Mouse (Mus musculus): ENCODE data around the gene Spata17. TPM values are rescaled to one million over a fixed set of nuclear protein-coding genes. Genes with fewer than 3 reads are reported as not detected.

Spata17 gene
- polyA plus RNA-seq (2015; fragmentation: Nextera tagmentation; extraction: Ambion mirVana): 2.7 and 3.4 TPM in 2 replicates

DNA sequence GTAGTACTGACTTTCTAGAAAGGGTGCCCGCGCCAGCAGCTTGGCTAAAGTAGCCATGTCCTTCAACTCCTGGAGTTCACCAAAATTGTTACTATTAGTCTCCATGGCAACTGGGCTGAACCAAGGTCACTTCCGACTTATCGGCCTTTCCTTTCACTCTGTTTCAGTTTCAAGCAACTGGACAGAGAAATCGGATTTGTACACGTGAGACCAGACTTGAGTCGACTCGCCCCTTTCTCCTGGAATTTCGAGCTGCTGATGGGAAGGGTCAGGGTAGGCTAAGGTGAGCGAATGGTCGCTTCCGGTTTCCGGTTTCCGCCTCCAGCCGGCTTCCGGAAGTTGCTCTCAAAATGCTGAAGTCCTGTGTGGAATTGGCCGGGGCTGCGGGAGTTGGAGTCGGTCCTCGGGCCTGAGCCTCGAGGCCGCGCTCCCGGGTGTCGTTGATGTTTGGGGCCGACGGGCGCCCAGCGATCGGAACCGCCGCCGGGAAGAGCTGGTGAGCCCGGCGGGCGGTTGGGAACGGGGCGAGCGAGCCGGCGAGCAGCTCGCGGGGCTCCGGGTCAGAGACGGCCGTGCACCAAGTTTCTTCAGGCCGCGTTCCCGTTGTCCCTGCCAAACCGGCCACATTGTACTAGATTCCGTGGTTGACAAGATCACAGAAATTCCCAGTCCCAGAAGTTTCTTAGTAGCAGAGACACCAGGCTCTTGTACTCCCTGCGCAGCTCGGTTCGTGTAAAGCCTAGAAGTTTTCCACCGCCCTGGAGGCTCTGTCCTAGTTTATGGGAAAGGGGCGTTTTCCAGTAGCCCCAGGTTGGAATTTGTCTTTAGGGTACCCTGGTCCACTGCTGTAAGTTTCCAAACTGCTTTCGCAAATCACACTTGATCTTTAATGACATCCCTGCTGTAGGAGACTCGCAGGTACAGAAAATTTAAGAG, at the start of gene Spata17, which contains the start of gene Gpatch2:
Gene Spata17 (minus strand): TSS at position 285 of the 936 bp plus-strand sequence.
Gene Gpatch2 (plus strand): TSS at position 328 of the 936 bp plus-strand sequence.
- peaks cover 6% of the 10 kb centered on the region; the same call in 1 of the 2 replicates for H3K4me1 ChIP-seq (replicated peaks; ENCODE audit: control insufficient read depth, insufficient read depth, low read length)
- peak within 1 kb of the TSS; percentile 85 for H3K4me2 ChIP-seq (ENCODE audit: low read depth, low read length)
- ATAC-seq (ENCODE audit: low read depth): peak; percentile 89
- no peaks in the 10 kb centered on the region for H3K9me3 ChIP-seq (ENCODE audit: control insufficient read depth, low read length)
- H3K27me3 ChIP-seq (ENCODE audit: control insufficient read depth, insufficient read depth, low read depth, low read length): no peaks in the 10 kb centered on the region
- WGBS: under 1% methylated on average over 58 of the region's 58 CpGs
- peak within 1 kb of the TSS; percentile 92 for H3K4me3 ChIP-seq (ENCODE audit: low read length)
- H3K36me3 ChIP-seq (ENCODE audit: control insufficient read depth, insufficient read depth, low read length): no peaks in the 10 kb centered on the region
- H3K9ac ChIP-seq (ENCODE audit: low read length): peak within 1 kb of the TSS; percentile 93
- H3K27ac ChIP-seq (ENCODE audit: low read length): peak within 1 kb of the TSS; percentile 88

DNA sequence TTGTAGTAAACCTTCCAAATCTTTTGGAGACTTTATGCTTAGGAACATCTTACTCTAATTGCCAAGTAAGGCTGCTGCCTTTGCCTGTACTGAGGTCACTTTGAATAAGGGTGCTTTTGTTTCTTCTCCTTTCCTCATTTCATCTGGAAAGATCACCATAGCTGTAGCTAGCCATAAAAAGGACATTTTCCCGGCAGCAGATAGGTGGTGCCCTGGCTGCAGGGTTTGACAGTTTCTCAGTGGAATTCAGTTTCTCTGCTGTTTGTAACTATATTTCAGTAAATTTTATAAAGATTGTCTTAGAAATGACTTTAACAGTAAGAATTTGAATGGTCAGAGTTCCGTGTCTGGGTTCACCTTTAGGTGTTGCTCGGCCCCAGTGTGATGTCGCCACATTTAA, 43.5 kb upstream of the Spata17 start:
- Histone ChIP-seq H3K36me3 (ENCODE audit: control insufficient read depth, insufficient read depth, low read length) (no peaks in the 10 kb centered on the region), H3K9ac (ENCODE audit: low read length) (no peak overlapping the region), H3K9me3 (ENCODE audit: control insufficient read depth, low read length) (no peaks in the 10 kb centered on the region), H3K27me3 (ENCODE audit: control insufficient read depth, insufficient read depth, low read depth, low read length) (no peaks in the 10 kb centered on the region), H3K4me2 (ENCODE audit: low read depth, low read length) (no peak overlapping the region), H3K4me3 (ENCODE audit: low read length) (no peak overlapping the region), H3K27ac (ENCODE audit: low read length) (no peak overlapping the region), H3K4me1 (replicated peaks; ENCODE audit: control insufficient read depth, insufficient read depth, low read length) (no peaks in the 10 kb centered on the region)
- no peak for ATAC-seq (ENCODE audit: low read depth)
- WGBS: 79% methylated on average over 4 of the region's 4 CpGs

DNA sequence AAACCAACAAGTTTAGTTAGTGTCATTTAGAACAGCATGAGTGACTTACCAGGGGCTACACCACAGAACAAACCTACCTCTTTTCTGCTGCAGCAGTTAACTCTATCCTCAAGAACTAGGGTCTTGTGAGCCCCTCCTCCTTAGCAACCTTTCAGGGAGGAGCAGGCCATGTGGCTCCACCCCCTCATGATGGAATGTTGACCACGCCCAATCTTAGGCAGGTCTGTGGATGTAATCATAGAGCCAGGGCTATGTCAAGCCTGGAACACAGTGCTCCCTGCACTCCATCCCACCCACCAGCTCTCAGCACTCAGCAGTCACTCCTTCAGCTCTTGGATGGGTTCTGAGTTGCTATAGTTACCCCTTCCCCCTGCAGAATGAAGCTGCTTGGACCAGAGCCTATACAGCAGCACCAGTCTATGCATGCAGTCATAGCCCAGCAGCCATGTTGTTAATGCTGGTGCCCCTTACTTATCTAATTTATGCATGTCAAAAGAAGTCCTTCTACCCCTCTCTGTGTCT, 35.5 kb upstream of the Spata17 start:
- Histone ChIP-seq H3K9ac (ENCODE audit: low read length) (no peak overlapping the region), H3K27ac (ENCODE audit: low read length) (no peak overlapping the region), H3K9me3 (ENCODE audit: control insufficient read depth, low read length) (no peaks in the 10 kb centered on the region), H3K27me3 (ENCODE audit: control insufficient read depth, insufficient read depth, low read depth, low read length) (no peaks in the 10 kb centered on the region), H3K4me2 (ENCODE audit: low read depth, low read length) (no peak overlapping the region), H3K4me3 (ENCODE audit: low read length) (no peak overlapping the region), H3K4me1 (replicated peaks; ENCODE audit: control insufficient read depth, insufficient read depth, low read length) (no peaks in the 10 kb centered on the region), H3K36me3 (ENCODE audit: control insufficient read depth, insufficient read depth, low read length) (no peaks in the 10 kb centered on the region)
- 79% methylated on average over 1 of the region's 1 CpGs for WGBS
- no peak for ATAC-seq (ENCODE audit: low read depth)

DNA sequence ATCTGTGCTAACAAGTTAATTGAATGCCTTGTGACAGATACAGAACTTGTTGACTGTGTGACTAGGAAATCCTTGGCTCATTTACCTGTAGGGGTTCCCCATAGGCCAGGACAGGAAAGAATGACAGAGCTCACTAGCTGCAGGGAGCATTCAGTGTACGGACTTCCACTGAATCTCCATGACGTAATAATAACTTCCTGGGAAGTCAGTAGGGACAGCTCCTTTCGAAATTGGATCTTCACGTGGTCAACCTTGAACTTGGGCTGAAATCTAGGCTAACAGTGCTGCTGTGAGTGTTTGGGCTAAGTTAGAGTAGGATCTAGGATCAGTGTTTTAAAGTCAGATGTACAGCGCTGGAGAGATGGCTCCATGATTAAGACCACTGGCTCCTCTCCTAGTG, 29.5 kb upstream of the Spata17 start:
- no peak for ATAC-seq (ENCODE audit: low read depth)
- H3K27me3 ChIP-seq (ENCODE audit: control insufficient read depth, insufficient read depth, low read depth, low read length): no peaks in the 10 kb centered on the region

DNA sequence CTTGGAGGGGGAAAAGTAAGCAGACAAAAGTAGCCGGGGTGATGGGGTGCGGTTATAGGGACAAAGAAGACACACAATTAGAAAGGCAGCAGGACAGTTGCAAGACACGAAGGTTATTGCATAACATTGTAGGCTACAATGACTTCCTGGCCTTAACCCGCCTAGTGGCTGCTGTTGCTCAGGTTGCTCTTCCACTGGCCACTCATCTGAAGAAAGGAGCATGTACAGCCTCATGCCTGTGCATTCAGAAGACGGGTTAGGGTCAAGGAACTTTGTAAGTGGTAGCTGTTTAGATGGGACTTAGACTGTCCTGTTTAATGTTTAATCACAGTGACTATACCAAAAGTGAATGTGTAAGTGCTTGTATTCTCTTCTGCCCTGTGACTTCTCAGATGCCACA, 26.1 kb upstream of the Spata17 start:
- 0 out of 2 replicates have a peak, but pooled peaks cover 2% of the 10 kb centered on the region for H3K36me3 ChIP-seq (ENCODE audit: control insufficient read depth, insufficient read depth, low read length)
- no peaks in the 10 kb centered on the region for H3K4me1 ChIP-seq (replicated peaks; ENCODE audit: control insufficient read depth, insufficient read depth, low read length)
- H3K27ac ChIP-seq (ENCODE audit: low read length): no peak overlapping the region
- no peaks in the 10 kb centered on the region for H3K27me3 ChIP-seq (ENCODE audit: control insufficient read depth, insufficient read depth, low read depth, low read length)
- H3K4me3 ChIP-seq (ENCODE audit: low read length): no peak overlapping the region
- 84% methylated on average over 5 of the region's 5 CpGs for WGBS
- no peak overlapping the region for H3K4me2 ChIP-seq (ENCODE audit: low read depth, low read length)
- no peak overlapping the region for H3K9ac ChIP-seq (ENCODE audit: low read length)
- H3K9me3 ChIP-seq (ENCODE audit: control insufficient read depth, low read length): no peaks in the 10 kb centered on the region
- ATAC-seq (ENCODE audit: low read depth): no peak

More for the DNA sequence above, 29.5 kb upstream of the Spata17 start:
- H3K4me3 ChIP-seq (ENCODE audit: low read length): no peak overlapping the region
- no peaks in the 10 kb centered on the region for H3K4me1 ChIP-seq (replicated peaks; ENCODE audit: control insufficient read depth, insufficient read depth, low read length)
- no peaks in the 10 kb centered on the region for H3K36me3 ChIP-seq (ENCODE audit: control insufficient read depth, insufficient read depth, low read length)
- H3K27ac ChIP-seq (ENCODE audit: low read length): no peak overlapping the region
- H3K4me2 ChIP-seq (ENCODE audit: low read depth, low read length): no peak overlapping the region
- no peak overlapping the region for H3K9ac ChIP-seq (ENCODE audit: low read length)
- 74% methylated on average over 5 of the region's 5 CpGs for WGBS
- no peaks in the 10 kb centered on the region for H3K9me3 ChIP-seq (ENCODE audit: control insufficient read depth, low read length)

DNA sequence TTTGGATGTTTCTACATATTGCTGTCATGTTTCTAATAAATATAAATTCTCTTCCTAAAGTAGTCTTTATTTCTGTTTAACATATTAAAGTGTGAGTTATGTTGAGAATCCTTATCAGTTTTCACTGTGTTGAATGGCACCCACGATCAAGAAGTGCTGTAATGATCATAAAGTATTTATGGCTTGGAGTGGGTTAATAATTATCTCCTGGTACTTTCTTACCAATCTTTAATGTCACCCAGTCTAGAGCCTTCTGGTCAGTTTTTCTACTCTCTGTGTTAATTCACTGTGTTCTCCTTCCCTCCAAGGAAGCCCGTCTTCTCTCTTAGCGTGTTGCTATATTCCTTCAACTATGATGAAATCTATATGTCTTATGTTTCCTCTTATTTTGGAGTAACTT, 25.0 kb upstream of the Spata17 start:
- Histone ChIP-seq H3K4me3 (ENCODE audit: low read length) (no peak overlapping the region), H3K4me2 (ENCODE audit: low read depth, low read length) (no peak overlapping the region), H3K36me3 (ENCODE audit: control insufficient read depth, insufficient read depth, low read length) (0 out of 2 replicates have a peak, but pooled peaks cover 2% of the 10 kb centered on the region), H3K4me1 (replicated peaks; ENCODE audit: control insufficient read depth, insufficient read depth, low read length) (no peaks in the 10 kb centered on the region), H3K27me3 (ENCODE audit: control insufficient read depth, insufficient read depth, low read depth, low read length) (no peaks in the 10 kb centered on the region), H3K9me3 (ENCODE audit: control insufficient read depth, low read length) (no peaks in the 10 kb centered on the region), H3K9ac (ENCODE audit: low read length) (no peak overlapping the region), H3K27ac (ENCODE audit: low read length) (no peak overlapping the region)
- no peak for ATAC-seq (ENCODE audit: low read depth)
- WGBS: 81% methylated on average over 3 of the region's 3 CpGs

DNA sequence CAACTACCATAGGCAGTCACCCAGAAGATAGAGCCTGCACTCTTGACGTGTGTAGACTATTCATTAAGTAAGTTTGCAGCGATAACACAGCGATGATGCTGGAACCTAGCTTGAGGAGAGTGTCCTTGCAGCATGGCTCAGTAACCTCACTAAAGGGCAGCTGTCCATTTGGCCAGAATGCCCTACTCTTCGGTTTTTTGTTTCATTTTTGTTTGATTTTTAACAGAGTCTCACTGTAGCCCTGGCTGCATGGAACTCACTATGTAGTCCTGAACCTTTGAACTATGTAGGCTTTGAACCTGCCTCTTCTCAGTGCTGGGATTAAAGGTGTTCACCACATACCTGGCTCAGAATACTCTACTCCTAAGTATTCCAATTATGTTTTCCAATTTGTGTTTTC, 22.8 kb upstream of the Spata17 start:
- Histone ChIP-seq H3K9ac (ENCODE audit: low read length) (no peak overlapping the region), H3K4me2 (ENCODE audit: low read depth, low read length) (no peak overlapping the region), H3K27ac (ENCODE audit: low read length) (no peak overlapping the region), H3K9me3 (ENCODE audit: control insufficient read depth, low read length) (no peaks in the 10 kb centered on the region), H3K36me3 (ENCODE audit: control insufficient read depth, insufficient read depth, low read length) (peaks cover 5% of the 10 kb centered on the region; the same call in 1 of the 2 replicates), H3K4me3 (ENCODE audit: low read length) (no peak overlapping the region), H3K27me3 (ENCODE audit: control insufficient read depth, insufficient read depth, low read depth, low read length) (no peaks in the 10 kb centered on the region), H3K4me1 (replicated peaks; ENCODE audit: control insufficient read depth, insufficient read depth, low read length) (no peaks in the 10 kb centered on the region)
- WGBS: 92% methylated on average over 4 of the region's 4 CpGs
- no peak for ATAC-seq (ENCODE audit: low read depth)

DNA sequence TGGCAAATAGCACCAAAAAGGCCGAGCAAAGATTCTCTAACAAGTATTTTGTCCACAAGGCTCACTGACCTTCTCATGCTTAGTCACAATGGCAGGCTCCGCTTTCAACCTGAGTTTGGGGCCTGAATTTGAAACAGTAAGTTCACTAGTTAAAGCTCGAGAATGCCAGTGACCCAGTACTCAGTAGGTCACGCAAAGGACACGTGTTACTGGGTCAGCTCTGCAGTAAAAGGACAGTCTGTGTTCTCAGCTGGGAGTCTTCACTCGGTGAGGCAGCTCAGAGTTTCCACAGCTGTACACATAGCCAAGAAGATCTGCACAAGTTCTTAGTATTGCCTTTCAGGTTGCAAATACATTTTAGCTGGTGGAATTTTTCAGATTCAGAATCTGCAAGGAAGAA, 21.0 kb upstream of the Spata17 start:
- no peak overlapping the region for H3K9ac ChIP-seq (ENCODE audit: low read length)
- 73% methylated on average over 6 of the region's 6 CpGs for WGBS
- ATAC-seq (ENCODE audit: low read depth): no peak
- H3K4me3 ChIP-seq (ENCODE audit: low read length): no peak overlapping the region
- no peak overlapping the region for H3K27ac ChIP-seq (ENCODE audit: low read length)
- H3K4me1 ChIP-seq (replicated peaks; ENCODE audit: control insufficient read depth, insufficient read depth, low read length): 0 out of 2 replicates have a peak, but pooled peaks cover 2% of the 10 kb centered on the region
- H3K27me3 ChIP-seq (ENCODE audit: control insufficient read depth, insufficient read depth, low read depth, low read length): no peaks in the 10 kb centered on the region
- no peak overlapping the region for H3K4me2 ChIP-seq (ENCODE audit: low read depth, low read length)
- no peaks in the 10 kb centered on the region for H3K9me3 ChIP-seq (ENCODE audit: control insufficient read depth, low read length)
- H3K36me3 ChIP-seq (ENCODE audit: control insufficient read depth, insufficient read depth, low read length): peaks cover 5% of the 10 kb centered on the region; the same call in 1 of the 2 replicates

DNA sequence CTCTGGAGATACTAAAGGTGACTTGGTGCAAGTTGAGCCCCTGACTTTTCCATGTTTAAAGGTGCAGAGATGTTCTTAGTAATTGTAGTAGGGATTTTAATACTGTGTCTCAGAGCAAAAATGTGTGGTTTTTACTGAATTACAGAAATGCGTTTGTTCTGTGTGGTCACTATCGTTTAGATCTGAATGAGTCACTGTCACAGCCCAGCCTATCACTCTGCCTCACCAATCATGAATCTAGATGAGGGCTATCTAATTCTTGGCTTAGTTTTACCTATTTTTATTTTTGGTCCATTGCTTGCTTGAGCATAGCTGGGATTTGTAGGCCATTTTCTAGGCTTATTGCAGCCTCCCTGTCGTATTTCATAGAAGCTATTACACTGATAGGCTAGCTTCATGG, 19.9 kb upstream of the Spata17 start:
- Histone ChIP-seq H3K9ac (ENCODE audit: low read length) (no peak overlapping the region), H3K4me1 (replicated peaks; ENCODE audit: control insufficient read depth, insufficient read depth, low read length) (0 out of 2 replicates have a peak, but pooled peaks cover 2% of the 10 kb centered on the region), H3K27me3 (ENCODE audit: control insufficient read depth, insufficient read depth, low read depth, low read length) (no peaks in the 10 kb centered on the region), H3K4me2 (ENCODE audit: low read depth, low read length) (no peak overlapping the region), H3K4me3 (ENCODE audit: low read length) (no peak overlapping the region), H3K27ac (ENCODE audit: low read length) (no peak overlapping the region), H3K9me3 (ENCODE audit: control insufficient read depth, low read length) (no peaks in the 10 kb centered on the region), H3K36me3 (ENCODE audit: control insufficient read depth, insufficient read depth, low read length) (peaks cover 5% of the 10 kb centered on the region; the same call in 1 of the 2 replicates)
- no peak for ATAC-seq (ENCODE audit: low read depth)
- 93% methylated on average over 3 of the region's 3 CpGs for WGBS
